Mouse (Mus musculus) megakaryocyte, embryonic 14.5 days (primary cell): Measurements from ENCODE around the gene Stap1.

Experiments used
- FLI1 ChIP-seq: IDR thresholded peaks from 2 replicates; pipeline ENCODE4 v1.6.1; 2012; ENCODE audit warnings: low read length, inconsistent platforms, mixed read lengths
- GATA1 ChIP-seq: IDR thresholded peaks from 3 replicates; pipeline ENCODE4 v1.6.1; 2012; ENCODE audit warnings: mixed read lengths, low read length, inconsistent platforms, borderline replicate concordance

- TF ChIP-seq FLI1: no peak
- TF ChIP-seq GATA1: no peak
Measured at GRCm38 (mm10) chr5:86118457-86119094, 47.0 kb downstream of the Stap1 start.
